Mouse (Mus musculus) myocyte (in vitro differentiated cells): Measurements from ENCODE around the gene Nrf1. TPM values are rescaled to one million over a fixed set of nuclear protein-coding genes. Genes with fewer than 3 reads are reported as not detected.

ENCODE experiments used
- H3K27me3 ChIP-seq: one replicate; pipeline ENCODE4 v1.6.1; 2011; ENCODE audit not compliant: control insufficient read depth, insufficient read depth, insufficient read length
- H3K36me3 ChIP-seq: one replicate; pipeline ENCODE4 v1.6.1; 2011; ENCODE audit not compliant: control insufficient read depth, insufficient read depth
- H3K4me2 ChIP-seq: one replicate; pipeline ENCODE4 v1.6.1; 2011; ENCODE audit warnings: low read depth, control low read depth
- H3K4me3 ChIP-seq: one replicate; pipeline ENCODE4 v1.5.1; 2011; ENCODE audit warnings: mild to moderate bottlenecking, control low read depth, moderate library complexity
- H3K79me2 ChIP-seq: one replicate; pipeline ENCODE4 v1.6.1; 2011; ENCODE audit not compliant: control insufficient read depth, insufficient read depth
- H3ac ChIP-seq: one replicate; pipeline ENCODE4 v1.6.1; 2011; ENCODE audit not compliant: control insufficient read depth, insufficient read length
- CEBPB ChIP-seq: IDR thresholded peaks from 2 replicates; pipeline ENCODE4 v1.6.1; 2011; ENCODE audit warnings: mild to moderate bottlenecking, moderate library complexity; ENCODE audit not compliant: poor library complexity, insufficient read depth, severe bottlenecking
- E2F4 ChIP-seq: IDR thresholded peaks from one replicate; pipeline ENCODE4 v1.6.1; 2011; ENCODE audit warnings: mild to moderate bottlenecking, control low read depth, moderate library complexity; ENCODE audit not compliant: insufficient read depth
- MAX ChIP-seq: IDR thresholded peaks from one replicate; pipeline ENCODE4 v1.6.1; 2011; ENCODE audit warnings: low read depth, mild to moderate bottlenecking, control low read depth
- MYOD1 ChIP-seq, 3 experiments: IDR thresholded peaks; one replicate each; pipeline ENCODE4 v1.6.1; 2011; ENCODE audit warnings: control low read depth in 2 of 3, low read depth in 2 of 3, mild to moderate bottlenecking in 2 of 3, moderate library complexity in 1 of 3; ENCODE audit not compliant: insufficient read length in 2 of 3, control insufficient read depth in 1 of 3
- MYOG ChIP-seq, 3 experiments: IDR thresholded peaks; one replicate each; pipeline ENCODE4 v1.6.1; 2011; ENCODE audit warnings: control low read depth in 2 of 3, low read depth in 2 of 3, mild to moderate bottlenecking in 2 of 3; ENCODE audit not compliant: insufficient read length in 2 of 3, control insufficient read depth in 1 of 3, insufficient read depth in 1 of 3
- POLR2A ChIP-seq: IDR thresholded peaks from one replicate; pipeline ENCODE4 v1.6.1; 2011; ENCODE audit warnings: low read depth, mild to moderate bottlenecking, control low read depth, moderate library complexity; ENCODE audit not compliant: insufficient read length
- POLR2AphosphoS2 ChIP-seq: IDR thresholded peaks from one replicate; pipeline ENCODE4 v1.6.1; 2011; ENCODE audit warnings: low read depth, control low read depth; ENCODE audit not compliant: insufficient read length
- REST ChIP-seq: IDR thresholded peaks from one replicate; pipeline ENCODE4 v1.6.1; 2011; ENCODE audit warnings: mild to moderate bottlenecking, control low read depth, moderate library complexity; ENCODE audit not compliant: insufficient read depth, insufficient read length
- SRF ChIP-seq: IDR thresholded peaks from one replicate; pipeline ENCODE4 v1.6.1; 2011; ENCODE audit warnings: low read depth; ENCODE audit not compliant: control insufficient read depth, insufficient read length
- TCF12 ChIP-seq: IDR thresholded peaks from one replicate; pipeline ENCODE4 v1.6.1; 2011; ENCODE audit warnings: mild to moderate bottlenecking, control low read depth; ENCODE audit not compliant: poor library complexity, insufficient read depth, severe bottlenecking
- TCF3 ChIP-seq: IDR thresholded peaks from one replicate; pipeline ENCODE4 v1.6.1; 2011; ENCODE audit warnings: low read depth, control low read depth; ENCODE audit not compliant: insufficient read length
- USF1 ChIP-seq: IDR thresholded peaks from one replicate; pipeline ENCODE4 v1.6.1; 2011; ENCODE audit warnings: low read depth, mild to moderate bottlenecking, control low read depth, moderate library complexity
- polyA plus RNA-seq: library from polyadenylated mRNA; unstranded; fragments of >200 nt; fragmentation: generic; extraction: Trizol; gene quantifications from one replicate; pipeline ENCODE4 v1.2.1, GENCODE M21; 2012; ENCODE audit warnings: missing spikeins

Nrf1 gene
- polyA plus RNA-seq = 26.8 TPM

GRCm38 (mm10) chr6:30047271-30048162, at the start of gene Nrf1:
Nrf1 (plus strand) TSS chr6:30047988.
- Histone ChIP-seq H3K4me3 (peak within 1 kb of the TSS; percentile 59), H3K27me3 (no peaks in the 10 kb centered on the region), H3K79me2 (peaks cover 40% of the 10 kb centered on the region), H3K36me3 (no peaks in the 10 kb centered on the region), H3K4me2 (peak within 1 kb of the TSS; percentile 88), H3ac (peak within 1 kb of the TSS; percentile 94)
- TF ChIP-seq SRF (no peak), POLR2A (peak; percentile 91), USF1 (no peak), MAX (no peak), E2F4 (no peak), POLR2AphosphoS2 (peak; percentile 98), TCF3 (no peak), REST (no peak), MYOG (IDR thresholded peaks at IDR 0.05; ENCODE audit: control insufficient read depth in 1 of 3, insufficient read depth in 1 of 3, insufficient read length in 2 of 3, low read depth in 2 of 3) (peak in 1 of 3 experiments; percentile 2), TCF12 (no peak), MYOD1 (IDR thresholded peaks at IDR 0.05; ENCODE audit: control insufficient read depth in 1 of 3, insufficient read length in 2 of 3, low read depth in 2 of 3) (peak in 1 of 3 experiments; percentile 4), CEBPB (no peak)

- no peaks in the 10 kb centered on the region for H3K27me3 ChIP-seq
- no peaks in the 10 kb centered on the region for H3K79me2 ChIP-seq
- H3K36me3 ChIP-seq = no peaks in the 10 kb centered on the region
- no peak overlapping the region for H3ac ChIP-seq
- H3K4me3 ChIP-seq = no peak overlapping the region
- no peak overlapping the region for H3K4me2 ChIP-seq
- TF ChIP-seq POLR2AphosphoS2 (no peak), MAX (no peak), SRF (no peak), E2F4 (no peak), CEBPB (no peak), REST (no peak), TCF12 (no peak), POLR2A (no peak), TCF3 (no peak), MYOD1 (IDR thresholded peaks at IDR 0.05; ENCODE audit: control insufficient read depth in 1 of 3, insufficient read length in 2 of 3, low read depth in 2 of 3) (no peak), USF1 (no peak), MYOG (IDR thresholded peaks at IDR 0.05; ENCODE audit: control insufficient read depth in 1 of 3, insufficient read depth in 1 of 3, insufficient read length in 2 of 3, low read depth in 2 of 3) (no peak)
These were observed 49.6 kb upstream of the Nrf1 start for GRCm38 (mm10) chr6:29998140-29998539.

GRCm38 (mm10) chr6:29998771-29999170, 49.0 kb upstream of the Nrf1 start:
- TF ChIP-seq REST (no peak), E2F4 (no peak), SRF (no peak)
- no peaks in the 10 kb centered on the region for H3K79me2 ChIP-seq
- no peak overlapping the region for H3ac ChIP-seq
- H3K4me3 ChIP-seq = no peak overlapping the region
- H3K36me3 ChIP-seq = no peaks in the 10 kb centered on the region
- no peak overlapping the region for H3K4me2 ChIP-seq
- no peaks in the 10 kb centered on the region for H3K27me3 ChIP-seq

- H3K4me2 ChIP-seq = peak overlapping the region; percentile 37
- no peak overlapping the region for H3K4me3 ChIP-seq
- H3K79me2 ChIP-seq = no peaks in the 10 kb centered on the region
- no peaks in the 10 kb centered on the region for H3K36me3 ChIP-seq
- no peak overlapping the region for H3ac ChIP-seq
- TF ChIP-seq E2F4 (no peak), REST (no peak)
- no peaks in the 10 kb centered on the region for H3K27me3 ChIP-seq
These were observed 45.2 kb upstream of the Nrf1 start for GRCm38 (mm10) chr6:30002628-30003027.

- no peak overlapping the region for H3K4me2 ChIP-seq
- TF ChIP-seq MAX = no peak
- TF ChIP-seq REST = no peak
- TF ChIP-seq TCF3 = no peak
- TF ChIP-seq SRF = no peak
- no peak for TF ChIP-seq MYOG (IDR thresholded peaks at IDR 0.05; ENCODE audit: control insufficient read depth in 1 of 3, insufficient read depth in 1 of 3, insufficient read length in 2 of 3, low read depth in 2 of 3)
- TF ChIP-seq USF1 = no peak
- no peak for TF ChIP-seq E2F4
- no peak for TF ChIP-seq TCF12
- no peak for TF ChIP-seq MYOD1 (IDR thresholded peaks at IDR 0.05; ENCODE audit: control insufficient read depth in 1 of 3, insufficient read length in 2 of 3, low read depth in 2 of 3)
- TF ChIP-seq CEBPB = no peak
- no peak for TF ChIP-seq POLR2A
- TF ChIP-seq POLR2AphosphoS2 = no peak
- H3K27me3 ChIP-seq = no peaks in the 10 kb centered on the region
- no peaks in the 10 kb centered on the region for H3K79me2 ChIP-seq
- H3ac ChIP-seq = no peak overlapping the region
- H3K36me3 ChIP-seq = no peaks in the 10 kb centered on the region
- H3K4me3 ChIP-seq = no peak overlapping the region
These were observed 41.9 kb upstream of the Nrf1 start for GRCm38 (mm10) chr6:30005851-30006250.
